Mouse (Mus musculus) stomach, embryonic 15.5 days (tissue): Measurements from ENCODE around the gene Zhx3. TPM values are rescaled to one million over a fixed set of nuclear protein-coding genes. Genes with fewer than 3 reads are reported as not detected.

ENCODE experiments used
- ATAC-seq: fragments of 200-750 bp; cut with Nextera tagmentation; 2 replicates; pipeline ENCODE4 v1.8.0; 2017; ENCODE audit warnings: low read depth, moderate number of reproducible peaks, moderate TSS enrichment; ENCODE audit not compliant: insufficient read depth, low FRiP score
- H3K27ac ChIP-seq: fragments of 300-500 bp; sonication (generic); 2 replicates; pipeline ENCODE4 v1.5.1; 2015; ENCODE audit warnings: mild to moderate bottlenecking, inconsistent platforms
- H3K27me3 ChIP-seq: fragments of 300-500 bp; sonication (generic); replicated peaks from 2 replicates; pipeline ENCODE4 v1.6.1; 2015; ENCODE audit warnings: inconsistent platforms
- H3K36me3 ChIP-seq: fragments of 300-500 bp; sonication (generic); 2 replicates; pipeline ENCODE4 v1.6.1; 2015; ENCODE audit warnings: inconsistent platforms
- H3K4me1 ChIP-seq: fragments of 300-500 bp; sonication (generic); 2 replicates; pipeline ENCODE4 v1.6.1; 2015; ENCODE audit warnings: inconsistent platforms
- H3K4me2 ChIP-seq: fragments of 300-500 bp; sonication (generic); 2 replicates; pipeline ENCODE4 v1.6.1; 2015; ENCODE audit warnings: mild to moderate bottlenecking, inconsistent platforms
- H3K4me3 ChIP-seq: fragments of 300-500 bp; sonication (generic); replicated peaks from 2 replicates; pipeline ENCODE4 v1.5.1; 2015; ENCODE audit warnings: inconsistent platforms
- H3K9ac ChIP-seq: fragments of 300-500 bp; sonication (generic); 2 replicates; pipeline ENCODE4 v1.6.1; 2015; ENCODE audit warnings: inconsistent platforms
- H3K9me3 ChIP-seq: fragments of 300-500 bp; sonication (generic); 2 replicates; pipeline ENCODE4 v1.6.1; 2016; ENCODE audit warnings: inconsistent platforms
- WGBS: fragments of 180-500 bp; shearing (Covaris S2); methylation state at CpG from one replicate; pipeline ENCODE4 v1.1.7; 2015; 5-methylcytosine and 5-hydroxymethylcytosine counted together
- polyA plus RNA-seq: library from polyadenylated mRNA; unstranded; fragments of >200 nt; fragmentation: Nextera tagmentation; extraction: Ambion mirVana; gene quantifications from 2 replicates; pipeline ENCODE4 v1.2.1, GENCODE M21; 2015

Zhx3 gene
- polyA plus RNA-seq, 1 experiment from 2014 or later, result 8.9 TPM

DNA sequence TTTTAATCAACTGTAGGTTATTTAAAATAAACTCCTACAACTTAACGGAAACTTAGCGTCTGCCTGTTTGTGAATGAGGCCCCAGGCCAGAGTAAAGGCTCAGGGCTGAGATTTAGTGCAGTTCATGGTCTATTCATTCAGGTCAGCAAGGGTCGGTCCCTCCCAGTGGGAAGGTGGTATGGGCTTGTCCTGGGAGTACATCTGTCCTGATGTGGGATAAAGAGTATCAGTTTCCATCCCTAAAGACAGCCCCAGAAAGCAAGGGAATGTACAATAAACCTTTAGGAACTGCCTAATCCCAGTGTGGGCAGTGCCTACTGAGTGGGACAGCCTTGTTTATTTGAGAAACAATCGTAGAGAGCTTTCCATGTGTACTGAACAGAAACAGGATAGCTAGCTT lies 150.1 kb downstream of the Zhx3 start:
- Histone ChIP-seq H3K4me2 (no peak overlapping the region), H3K4me3 (no peak overlapping the region), H3K36me3 (peaks cover 30% of the 10 kb centered on the region), H3K9ac (no peak overlapping the region), H3K27ac (no peak overlapping the region), H3K9me3 (no peaks in the 10 kb centered on the region), H3K4me1 (no peaks in the 10 kb centered on the region), H3K27me3 (no peaks in the 10 kb centered on the region)
- whole genome bisulfite sequencing, result 75% methylated on average over 4 of the region's 4 CpGs
- no peak for ATAC-seq

DNA sequence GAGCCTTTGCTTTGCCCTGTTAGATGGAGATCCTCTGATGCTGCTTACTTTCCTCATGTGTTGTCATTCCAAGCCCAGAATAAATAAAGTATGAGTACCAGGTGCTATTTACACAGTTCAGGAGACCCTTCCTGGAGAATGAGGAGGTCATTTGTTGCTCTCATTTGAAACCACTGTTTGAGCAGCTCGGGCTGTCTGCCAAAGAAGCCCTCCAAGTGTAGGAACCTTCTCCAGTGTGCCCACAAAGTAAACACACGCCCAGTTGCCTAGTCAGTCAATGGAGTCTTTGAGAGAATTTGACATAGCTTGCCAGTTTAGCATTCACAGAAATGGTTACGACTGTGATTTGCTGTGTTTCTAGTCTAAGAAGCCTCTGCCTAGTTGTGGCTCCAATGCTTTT lies 154.0 kb downstream of the Zhx3 start:
- peaks cover 44% of the 10 kb centered on the region for H3K36me3 ChIP-seq
- H3K27ac ChIP-seq, result no peak overlapping the region; the same call in 1 of the 2 replicates
- no peak overlapping the region for H3K4me2 ChIP-seq
- ATAC-seq, result no peak
- 75% methylated on average over 3 of the region's 3 CpGs for WGBS
- no peaks in the 10 kb centered on the region for H3K4me1 ChIP-seq
- H3K9me3 ChIP-seq, result no peaks in the 10 kb centered on the region
- no peak overlapping the region for H3K9ac ChIP-seq
- H3K4me3 ChIP-seq, result no peak overlapping the region
- no peaks in the 10 kb centered on the region for H3K27me3 ChIP-seq

DNA sequence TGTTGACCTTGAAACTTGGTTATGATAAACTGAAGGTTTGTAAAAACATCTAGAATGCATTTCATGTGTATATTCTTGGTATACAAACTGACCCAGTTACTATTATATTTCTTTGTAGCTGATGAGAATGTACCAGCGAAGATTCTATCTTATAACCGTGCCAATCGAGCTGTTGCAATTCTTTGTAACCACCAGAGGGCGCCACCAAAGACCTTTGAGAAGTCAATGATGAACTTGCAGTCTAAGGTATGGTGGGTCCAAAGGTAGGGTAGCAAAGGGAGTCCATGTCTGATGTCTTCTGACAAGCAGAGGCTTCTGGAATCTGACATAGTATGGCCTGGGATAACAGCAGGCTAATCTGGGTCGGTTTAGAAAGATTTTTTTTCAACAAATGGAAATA lies 155.5 kb downstream of the Zhx3 start:
- Histone ChIP-seq H3K4me1 (no peaks in the 10 kb centered on the region), H3K4me3 (no peak overlapping the region), H3K27me3 (no peaks in the 10 kb centered on the region), H3K27ac (no peak overlapping the region), H3K36me3 (peaks cover 49% of the 10 kb centered on the region), H3K9me3 (no peaks in the 10 kb centered on the region), H3K4me2 (no peak overlapping the region), H3K9ac (no peak overlapping the region)
- WGBS, result 73% methylated on average over 5 of the region's 5 CpGs
- ATAC-seq, result no peak

DNA sequence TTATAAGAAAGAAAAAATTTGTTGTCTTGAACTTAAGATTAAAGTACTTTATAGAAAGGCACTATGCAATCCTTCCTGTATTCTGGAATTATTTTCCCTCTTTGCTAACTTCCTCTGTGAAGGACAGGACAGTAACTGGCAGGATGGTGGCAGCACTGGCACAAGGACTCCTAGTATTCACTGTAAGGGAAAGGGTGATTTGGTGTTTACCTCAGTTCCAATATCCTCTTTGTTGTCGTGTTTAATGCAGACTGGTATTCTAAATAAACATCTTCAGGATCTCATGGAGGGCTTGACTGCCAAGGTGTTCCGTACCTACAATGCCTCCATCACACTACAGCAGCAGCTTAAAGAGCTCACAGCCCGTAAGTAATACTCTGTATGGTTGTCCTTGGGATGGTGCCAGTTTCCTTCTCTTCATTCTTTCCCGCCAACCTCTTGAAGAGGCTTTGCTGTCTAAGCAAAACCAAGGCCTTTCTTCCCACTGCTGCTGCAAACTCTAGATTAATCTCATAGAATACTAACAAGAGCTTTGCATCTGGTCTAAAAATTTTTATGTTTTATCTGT lies 157.3 kb downstream of the Zhx3 start:
- peaks cover 51% of the 10 kb centered on the region for H3K36me3 ChIP-seq

DNA sequence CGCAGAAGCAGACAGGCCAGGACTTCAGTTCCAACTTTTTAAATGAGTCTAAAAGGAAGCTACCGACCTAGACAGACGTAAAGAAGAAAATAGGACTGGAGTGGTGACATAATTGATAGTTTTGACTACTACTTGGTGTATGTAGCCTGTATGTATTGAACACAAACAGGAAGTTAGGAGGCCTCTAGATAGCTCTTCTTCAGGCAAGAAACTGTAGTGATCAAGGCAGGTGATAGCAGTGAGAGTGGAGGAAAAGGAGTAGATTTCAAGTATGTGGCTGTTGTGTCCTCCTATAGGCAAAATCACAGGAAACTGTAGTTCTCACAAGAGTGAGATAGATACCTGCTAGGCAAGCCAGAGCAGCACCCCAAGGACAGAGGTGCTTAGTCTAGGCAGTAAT lies 165.1 kb downstream of the Zhx3 start:
- H3K27me3 ChIP-seq, result no peaks in the 10 kb centered on the region
- no peak overlapping the region for H3K9ac ChIP-seq
- WGBS, result 94% methylated on average over 3 of the region's 3 CpGs
- no peaks in the 10 kb centered on the region for H3K9me3 ChIP-seq
- H3K4me3 ChIP-seq, result no peak overlapping the region
- no peak overlapping the region for H3K4me2 ChIP-seq
- H3K27ac ChIP-seq, result no peak overlapping the region
- H3K4me1 ChIP-seq, result no peaks in the 10 kb centered on the region
- no peak for ATAC-seq
- peaks cover 35% of the 10 kb centered on the region for H3K36me3 ChIP-seq

More for the DNA sequence above, 157.3 kb downstream of the Zhx3 start:
- H3K4me1 ChIP-seq, result no peaks in the 10 kb centered on the region
- WGBS, result 76% methylated on average over 4 of the region's 4 CpGs
- no peak overlapping the region for H3K27ac ChIP-seq
- ATAC-seq, result no peak
- no peak overlapping the region for H3K9ac ChIP-seq
- H3K4me2 ChIP-seq, result no peak overlapping the region
- no peaks in the 10 kb centered on the region for H3K27me3 ChIP-seq
- H3K9me3 ChIP-seq, result no peaks in the 10 kb centered on the region
- H3K4me3 ChIP-seq, result no peak overlapping the region

DNA sequence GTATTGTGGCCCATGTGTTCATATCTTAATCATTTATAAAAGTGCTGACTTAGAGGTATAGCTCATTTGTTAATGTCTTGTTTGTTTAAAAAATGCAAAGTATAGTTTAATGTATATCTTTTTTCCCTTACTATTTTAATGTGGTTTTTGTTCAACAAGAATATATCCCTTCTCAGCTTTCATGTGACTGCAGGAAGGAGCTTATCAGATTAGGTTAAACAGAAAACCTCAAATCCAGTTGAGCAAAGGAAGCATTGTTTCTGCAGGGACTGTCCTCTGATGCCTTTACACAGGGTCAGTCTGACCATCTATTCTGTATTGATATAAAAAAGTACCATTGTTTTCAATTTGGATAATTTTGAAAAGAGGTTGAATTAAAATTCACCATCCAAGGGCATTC lies 170.0 kb downstream of the Zhx3 start:
- H3K27me3 ChIP-seq, result no peaks in the 10 kb centered on the region
- H3K4me2 ChIP-seq, result no peak overlapping the region
- H3K4me1 ChIP-seq, result no peaks in the 10 kb centered on the region
- H3K27ac ChIP-seq, result no peak overlapping the region
- ATAC-seq, result no peak
- H3K9ac ChIP-seq, result no peak overlapping the region
- peaks cover 37% of the 10 kb centered on the region for H3K36me3 ChIP-seq
- no peaks in the 10 kb centered on the region for H3K9me3 ChIP-seq
- H3K4me3 ChIP-seq, result no peak overlapping the region

DNA sequence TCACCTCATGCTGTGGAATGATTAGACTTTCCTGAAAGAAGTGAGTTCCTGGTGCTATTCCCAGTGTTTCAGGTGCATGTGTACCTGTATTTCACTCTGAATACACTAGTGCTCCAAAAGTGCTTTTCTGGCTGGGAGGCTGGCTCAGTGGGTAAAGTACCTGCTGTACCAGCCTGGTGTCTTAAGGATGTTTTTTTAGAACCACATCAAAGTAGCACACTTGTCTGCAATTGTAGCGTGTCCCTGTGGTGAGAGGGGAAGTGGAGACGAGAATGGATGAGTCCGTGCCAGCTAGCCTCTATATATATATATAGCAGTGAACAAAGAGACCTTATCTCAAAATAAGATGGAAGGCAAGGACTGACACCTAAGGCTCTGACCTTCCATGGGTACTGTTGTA lies 171.2 kb downstream of the Zhx3 start:
- H3K4me3 ChIP-seq, result no peak overlapping the region
- 81% methylated on average over 3 of the region's 3 CpGs for WGBS
- H3K27me3 ChIP-seq, result no peaks in the 10 kb centered on the region
- no peaks in the 10 kb centered on the region for H3K4me1 ChIP-seq
- H3K9ac ChIP-seq, result no peak overlapping the region
- H3K9me3 ChIP-seq, result no peaks in the 10 kb centered on the region
- no peak for ATAC-seq
- no peak overlapping the region for H3K27ac ChIP-seq
- no peak overlapping the region for H3K4me2 ChIP-seq
- peaks cover 34% of the 10 kb centered on the region for H3K36me3 ChIP-seq

DNA sequence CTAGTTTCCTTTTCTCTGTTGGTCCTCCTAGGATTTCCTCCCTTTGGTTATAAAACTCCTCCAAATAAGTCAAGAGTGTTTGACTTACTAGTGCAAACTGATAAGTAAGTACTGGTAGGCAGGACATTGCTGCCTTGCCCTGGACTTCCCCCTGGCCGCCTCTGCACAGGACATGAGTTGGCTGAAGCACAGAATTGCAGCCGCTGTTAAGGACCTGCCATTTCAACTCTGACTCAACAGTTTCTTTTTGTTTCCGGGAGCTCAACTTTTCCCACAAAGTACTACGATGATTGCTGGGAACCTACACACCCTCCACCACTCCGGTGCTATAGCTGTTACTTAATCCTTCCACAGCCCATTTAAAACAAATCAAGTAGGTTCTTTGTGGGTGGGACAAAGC lies 172.5 kb downstream of the Zhx3 start:
- peak; percentile 88 for ATAC-seq
- WGBS, result 64% methylated on average over 5 of the region's 5 CpGs
- Histone ChIP-seq H3K27me3 (no peaks in the 10 kb centered on the region), H3K4me2 (no peak overlapping the region), H3K4me1 (no peaks in the 10 kb centered on the region), H3K36me3 (peaks cover 31% of the 10 kb centered on the region), H3K4me3 (no peak overlapping the region), H3K9me3 (no peaks in the 10 kb centered on the region), H3K27ac (peak overlapping the region; percentile 12; the same call in 1 of the 2 replicates), H3K9ac (no peak overlapping the region)

Other genes starting within 250 kb of the Zhx3 start
- 69.2 and 76.9 TPM in 2 replicates for gene Top1, start 227.1 kb downstream of the Zhx3 start, polyA plus RNA-seq
- 30.3 and 37.3 TPM in 2 replicates for gene Plcg1, start 141.7 kb downstream of the Zhx3 start, polyA plus RNA-seq
- 8.2 and 9.3 TPM in 2 replicates for gene Lpin3, start 7.7 kb upstream of the Zhx3 start, polyA plus RNA-seq
- 28.0 and 34.6 TPM in 2 replicates for gene Emilin3, start 39.3 kb upstream of the Zhx3 start, polyA plus RNA-seq
- 25.7 and 29.0 TPM in 2 replicates for gene Chd6, start 236.1 kb upstream of the Zhx3 start, polyA plus RNA-seq